Mouse (Mus musculus): ENCODE results near the gene Nacc1. TPM values are rescaled to one million over a fixed set of nuclear protein-coding genes. Genes with fewer than 3 reads are reported as not detected.

Gene Nacc1
- polyA plus RNA-seq, 1 experiment from 2014 or later: 11.0 TPM

DNA sequence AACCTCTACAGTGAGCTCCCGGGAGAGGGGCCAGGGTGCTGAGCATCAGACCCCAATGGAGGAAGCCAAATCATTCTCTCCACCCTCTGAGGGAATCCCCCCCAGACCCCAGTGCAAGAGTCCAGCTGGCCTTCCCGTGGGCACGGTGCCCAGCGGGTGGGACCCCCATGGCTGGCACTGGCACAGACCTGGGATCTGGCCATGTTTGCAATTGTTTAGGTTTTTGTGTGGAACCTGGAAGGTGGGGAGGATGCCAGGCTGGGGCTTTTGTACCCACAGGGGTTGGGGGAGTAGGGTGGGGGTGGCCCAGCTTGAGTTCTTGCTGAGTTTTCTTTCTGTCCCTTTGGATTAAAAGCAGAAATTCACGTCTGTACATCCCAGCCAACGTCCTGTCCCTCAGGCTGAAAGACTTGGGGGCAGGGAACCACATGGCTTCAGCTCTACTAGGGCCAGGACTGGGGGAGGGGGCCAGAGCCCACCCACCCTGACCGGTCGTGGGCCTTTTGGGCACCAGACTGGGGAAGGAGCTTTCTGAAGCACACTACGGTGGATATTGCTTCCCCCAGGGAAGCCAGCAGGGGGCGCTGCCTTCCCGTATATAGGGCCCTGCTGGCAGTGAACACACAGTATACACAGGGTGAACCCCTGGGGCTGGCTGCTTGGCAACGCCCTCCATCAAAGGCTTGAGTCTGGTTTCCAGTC is 21.3 kb upstream of the Nacc1 start:
- Histone ChIP-seq H3K27me3 (replicated peaks; ENCODE audit: control insufficient read depth, insufficient read depth, low read length) (peaks cover 41% of the 10 kb centered on the region), H3K4me3 (ENCODE audit: low read length) (no peak overlapping the region), H3K4me1 (ENCODE audit: control insufficient read depth, insufficient read depth, low read length) (peaks cover 55% of the 10 kb centered on the region), H3K9ac (ENCODE audit: low read depth, low read length) (no peak overlapping the region), H3K9me3 (ENCODE audit: control insufficient read depth, low read length) (no peaks in the 10 kb centered on the region), H3K27ac (ENCODE audit: low read length) (no peak overlapping the region), H3K36me3 (ENCODE audit: control insufficient read depth, insufficient read depth, low read length) (0 out of 2 replicates have a peak, but pooled peaks cover 3% of the 10 kb centered on the region), H3K4me2 (ENCODE audit: low read depth, low read length) (no peak overlapping the region)
- ATAC-seq: peak; percentile 57
- 19% methylated on average over 12 of the region's 12 CpGs for WGBS

DNA sequence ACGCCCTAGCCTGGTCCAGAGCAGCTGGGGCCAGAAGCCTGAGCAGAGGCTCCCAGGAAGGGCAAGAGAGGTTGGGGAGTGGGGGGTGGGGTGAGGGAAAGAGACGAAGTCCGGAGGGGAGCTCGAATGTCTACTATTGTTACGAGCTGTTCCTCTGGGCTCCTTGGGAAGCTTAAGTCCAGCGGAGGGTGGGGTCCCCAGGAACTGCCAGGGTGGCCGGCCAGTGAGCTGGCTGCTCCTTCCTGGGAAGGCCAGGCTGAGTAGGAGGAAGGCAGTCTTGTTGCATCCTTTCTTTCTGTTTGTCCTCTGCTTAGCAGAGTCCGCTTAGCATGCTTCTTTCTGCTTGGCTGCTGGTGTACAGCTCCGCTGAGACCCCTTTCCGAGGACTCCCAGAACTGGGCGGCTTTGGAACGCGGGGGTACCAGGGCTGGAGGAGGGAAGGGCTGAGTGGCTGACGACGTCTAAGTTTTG is 20.4 kb upstream of the Nacc1 start:
- Histone ChIP-seq H3K27ac (ENCODE audit: low read length) (no peak overlapping the region), H3K4me1 (ENCODE audit: control insufficient read depth, insufficient read depth, low read length) (peaks cover 47% of the 10 kb centered on the region), H3K9ac (ENCODE audit: low read depth, low read length) (0 out of 2 replicates have a peak overlapping the region, but pooled peaks have one; percentile 40), H3K4me2 (ENCODE audit: low read depth, low read length) (peak overlapping the region; percentile 50), H3K27me3 (replicated peaks; ENCODE audit: control insufficient read depth, insufficient read depth, low read length) (peaks cover 49% of the 10 kb centered on the region), H3K36me3 (ENCODE audit: control insufficient read depth, insufficient read depth, low read length) (0 out of 2 replicates have a peak, but pooled peaks cover 3% of the 10 kb centered on the region), H3K9me3 (ENCODE audit: control insufficient read depth, low read length) (no peaks in the 10 kb centered on the region), H3K4me3 (ENCODE audit: low read length) (peak overlapping the region; percentile 37)
- ATAC-seq: peak; percentile 3; the same call in 1 of the 2 replicates
- WGBS: 20% methylated on average over 15 of the region's 15 CpGs

GRCm38 (mm10) chr8:84707267-84707883 is 19.7 kb upstream of the Nacc1 start:
- Histone ChIP-seq H3K9me3 (ENCODE audit: control insufficient read depth, low read length) (no peaks in the 10 kb centered on the region), H3K27ac (ENCODE audit: low read length) (peak overlapping the region; percentile 24; the same call in 1 of the 2 replicates), H3K36me3 (ENCODE audit: control insufficient read depth, insufficient read depth, low read length) (0 out of 2 replicates have a peak, but pooled peaks cover 3% of the 10 kb centered on the region), H3K4me2 (ENCODE audit: low read depth, low read length) (peak overlapping the region; percentile 50), H3K4me3 (ENCODE audit: low read length) (peak overlapping the region; percentile 37), H3K27me3 (replicated peaks; ENCODE audit: control insufficient read depth, insufficient read depth, low read length) (peaks cover 56% of the 10 kb centered on the region), H3K4me1 (ENCODE audit: control insufficient read depth, insufficient read depth, low read length) (peaks cover 42% of the 10 kb centered on the region), H3K9ac (ENCODE audit: low read depth, low read length) (peak overlapping the region; percentile 40; the same call in 1 of the 2 replicates)
- 18% methylated on average over 22 of the region's 22 CpGs for WGBS
- peak; percentile 57 for ATAC-seq

- Histone ChIP-seq H3K9ac (ENCODE audit: low read depth, low read length) (peak overlapping the region; percentile 40), H3K27me3 (replicated peaks; ENCODE audit: control insufficient read depth, insufficient read depth, low read length) (peaks cover 61% of the 10 kb centered on the region), H3K36me3 (ENCODE audit: control insufficient read depth, insufficient read depth, low read length) (0 out of 2 replicates have a peak, but pooled peaks cover 3% of the 10 kb centered on the region), H3K4me1 (ENCODE audit: control insufficient read depth, insufficient read depth, low read length) (peaks cover 40% of the 10 kb centered on the region), H3K4me3 (ENCODE audit: low read length) (peak overlapping the region; percentile 37), H3K27ac (ENCODE audit: low read length) (peak overlapping the region; percentile 35), H3K9me3 (ENCODE audit: control insufficient read depth, low read length) (no peaks in the 10 kb centered on the region), H3K4me2 (ENCODE audit: low read depth, low read length) (peak overlapping the region; percentile 50)
- 13% methylated on average over 45 of the region's 45 CpGs for WGBS
- ATAC-seq: no peak
Measured at GRCm38 (mm10) chr8:84706610-84707266, 19.1 kb upstream of the Nacc1 start.

- no peak overlapping the region; the same call in 1 of the 2 replicates for H3K27ac ChIP-seq (ENCODE audit: low read length)
- H3K9ac ChIP-seq (ENCODE audit: low read depth, low read length): 0 out of 2 replicates have a peak overlapping the region, but pooled peaks have one; percentile 19
- H3K4me1 ChIP-seq (ENCODE audit: control insufficient read depth, insufficient read depth, low read length): peaks cover 46% of the 10 kb centered on the region
- WGBS: 7% methylated on average over 12 of the region's 12 CpGs
- no peaks in the 10 kb centered on the region for H3K9me3 ChIP-seq (ENCODE audit: control insufficient read depth, low read length)
- no peak for ATAC-seq
- peaks cover 61% of the 10 kb centered on the region for H3K27me3 ChIP-seq (replicated peaks; ENCODE audit: control insufficient read depth, insufficient read depth, low read length)
- H3K36me3 ChIP-seq (ENCODE audit: control insufficient read depth, insufficient read depth, low read length): 0 out of 2 replicates have a peak, but pooled peaks cover 3% of the 10 kb centered on the region
- no peak overlapping the region for H3K4me2 ChIP-seq (ENCODE audit: low read depth, low read length)
- H3K4me3 ChIP-seq (ENCODE audit: low read length): no peak overlapping the region; the same call in 1 of the 2 replicates
Measured at GRCm38 (mm10) chr8:84705960-84706359, 18.3 kb upstream of the Nacc1 start.

- Histone ChIP-seq H3K4me2 (ENCODE audit: low read depth, low read length) (peak overlapping the region; percentile 27; the same call in 1 of the 2 replicates), H3K27ac (ENCODE audit: low read length) (no peak overlapping the region; the same call in 1 of the 2 replicates), H3K4me1 (ENCODE audit: control insufficient read depth, insufficient read depth, low read length) (peaks cover 46% of the 10 kb centered on the region), H3K36me3 (ENCODE audit: control insufficient read depth, insufficient read depth, low read length) (0 out of 2 replicates have a peak, but pooled peaks cover 3% of the 10 kb centered on the region), H3K4me3 (ENCODE audit: low read length) (peak overlapping the region; percentile 36), H3K9ac (ENCODE audit: low read depth, low read length) (0 out of 2 replicates have a peak overlapping the region, but pooled peaks have one; percentile 19), H3K9me3 (ENCODE audit: control insufficient read depth, low read length) (no peaks in the 10 kb centered on the region), H3K27me3 (replicated peaks; ENCODE audit: control insufficient read depth, insufficient read depth, low read length) (peaks cover 61% of the 10 kb centered on the region)
- 5% methylated on average over 61 of the region's 61 CpGs for WGBS
- no peak for ATAC-seq
Measured at GRCm38 (mm10) chr8:84704867-84705831, 17.5 kb upstream of the Nacc1 start.

DNA sequence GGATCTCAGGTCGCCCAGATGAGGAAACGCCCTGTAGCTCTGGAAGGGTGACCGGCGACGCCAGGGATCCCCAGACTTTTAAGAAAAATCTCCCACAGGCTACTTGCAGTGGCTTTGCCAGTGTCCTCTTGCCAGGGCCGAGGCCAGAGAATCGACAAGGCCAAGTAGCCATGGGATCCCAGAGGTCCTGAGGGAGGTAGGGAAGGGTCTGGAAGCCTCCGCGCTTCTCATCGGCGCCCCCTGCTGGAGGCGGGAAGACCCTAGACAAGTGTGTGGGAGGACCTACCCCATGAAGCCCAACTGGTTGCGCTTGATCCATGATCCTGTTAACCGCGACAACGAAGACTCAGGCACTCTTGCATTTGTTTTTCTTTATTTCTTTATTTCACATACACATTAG is 16.7 kb upstream of the Nacc1 start:
- Histone ChIP-seq H3K4me2 (ENCODE audit: low read depth, low read length) (peak overlapping the region; percentile 60), H3K9me3 (ENCODE audit: control insufficient read depth, low read length) (no peaks in the 10 kb centered on the region), H3K27ac (ENCODE audit: low read length) (peak overlapping the region; percentile 28; the same call in 1 of the 2 replicates), H3K4me3 (ENCODE audit: low read length) (peak overlapping the region; percentile 36), H3K9ac (ENCODE audit: low read depth, low read length) (peak overlapping the region; percentile 49), H3K27me3 (replicated peaks; ENCODE audit: control insufficient read depth, insufficient read depth, low read length) (peaks cover 61% of the 10 kb centered on the region), H3K4me1 (ENCODE audit: control insufficient read depth, insufficient read depth, low read length) (peaks cover 46% of the 10 kb centered on the region), H3K36me3 (ENCODE audit: control insufficient read depth, insufficient read depth, low read length) (0 out of 2 replicates have a peak, but pooled peaks cover 3% of the 10 kb centered on the region)
- no peak; the same call in 1 of the 2 replicates for ATAC-seq
- 6% methylated on average over 16 of the region's 16 CpGs for WGBS

DNA sequence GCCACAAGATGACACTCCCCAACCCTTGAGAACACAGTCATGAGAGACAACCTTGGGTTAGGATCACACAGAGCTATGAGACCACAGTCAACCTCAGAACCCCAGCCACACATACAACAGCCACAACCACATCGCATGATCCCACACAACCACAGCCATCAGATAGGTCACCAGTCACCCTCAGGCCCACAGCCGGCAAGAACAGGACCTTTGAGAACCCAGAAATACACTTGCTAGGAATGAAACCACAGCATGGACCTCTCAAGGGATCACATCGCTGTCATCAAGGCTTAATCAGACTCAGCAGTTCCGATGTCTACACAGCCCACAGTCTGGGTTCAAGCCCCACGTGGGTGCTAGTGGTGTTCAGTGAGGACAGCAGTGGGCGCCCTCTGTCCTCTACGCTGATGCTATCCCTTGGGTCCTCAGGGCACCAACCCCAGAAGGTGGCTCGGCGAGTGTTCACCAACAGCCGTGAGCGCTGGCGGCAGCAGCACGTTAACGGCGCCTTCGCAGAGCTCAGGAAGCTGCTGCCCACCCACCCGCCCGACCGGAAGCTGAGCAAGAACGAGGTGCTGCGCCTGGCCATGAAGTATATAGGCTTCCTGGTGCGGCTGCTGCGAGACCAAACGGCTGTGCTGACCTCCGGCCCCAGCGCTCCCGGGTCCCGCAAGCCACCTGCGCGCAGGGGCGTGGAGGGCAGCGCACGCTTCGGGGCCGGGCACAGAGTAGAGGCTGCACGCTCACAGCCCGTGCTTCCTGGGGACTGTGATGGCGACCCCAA is 16.0 kb upstream of the Nacc1 start:
- WGBS: 17% methylated on average over 38 of the region's 38 CpGs
- H3K9ac ChIP-seq (ENCODE audit: low read depth, low read length): peak overlapping the region; percentile 49
- peak overlapping the region; percentile 60 for H3K4me2 ChIP-seq (ENCODE audit: low read depth, low read length)
- ATAC-seq: no peak
- H3K4me3 ChIP-seq (ENCODE audit: low read length): peak overlapping the region; percentile 36
- no peaks in the 10 kb centered on the region for H3K9me3 ChIP-seq (ENCODE audit: control insufficient read depth, low read length)
- peaks cover 59% of the 10 kb centered on the region for H3K27me3 ChIP-seq (replicated peaks; ENCODE audit: control insufficient read depth, insufficient read depth, low read length)
- H3K36me3 ChIP-seq (ENCODE audit: control insufficient read depth, insufficient read depth, low read length): 0 out of 2 replicates have a peak, but pooled peaks cover 3% of the 10 kb centered on the region
- H3K27ac ChIP-seq (ENCODE audit: low read length): no peak overlapping the region; the same call in 1 of the 2 replicates
- peaks cover 40% of the 10 kb centered on the region for H3K4me1 ChIP-seq (ENCODE audit: control insufficient read depth, insufficient read depth, low read length)

Data from intestine, embryonic 16.5 days (tissue).